Mouse (Mus musculus) midbrain, embryonic 16.5 days (tissue): ENCODE results near the gene Fnbp4. TPM values are rescaled to one million over a fixed set of nuclear protein-coding genes. Genes with fewer than 3 reads are reported as not detected.

Source experiments
- ATAC-seq: fragments of 200-750 bp; cut with Nextera tagmentation; 2 replicates; pipeline ENCODE4 v1.8.0; 2017; ENCODE audit warnings: moderate TSS enrichment
- H3K27ac ChIP-seq: fragments of 300-500 bp; sonication (generic); 2 replicates; pipeline ENCODE4 v1.5.1; 2014; ENCODE audit warnings: mild to moderate bottlenecking, low read length, mixed read lengths
- H3K27me3 ChIP-seq: fragments of 300-500 bp; sonication (generic); 2 replicates; pipeline ENCODE4 v1.6.1; 2014; ENCODE audit warnings: low read depth, low read length, mixed read lengths; ENCODE audit not compliant: control insufficient read depth, insufficient read depth
- H3K36me3 ChIP-seq: fragments of 300-500 bp; sonication (generic); 2 replicates; pipeline ENCODE4 v1.6.1; 2014; ENCODE audit warnings: mild to moderate bottlenecking, low read length, moderate library complexity, mixed read lengths; ENCODE audit not compliant: control insufficient read depth, insufficient read depth
- H3K4me1 ChIP-seq: fragments of 300-500 bp; sonication (generic); 2 replicates; pipeline ENCODE4 v1.6.1; 2014; ENCODE audit warnings: mild to moderate bottlenecking, low read length, mixed read lengths; ENCODE audit not compliant: control insufficient read depth, insufficient read depth
- H3K4me2 ChIP-seq: fragments of 300-500 bp; sonication (generic); 2 replicates; pipeline ENCODE4 v1.6.1; 2014; ENCODE audit warnings: mild to moderate bottlenecking, low read length, mixed read lengths
- H3K4me3 ChIP-seq: fragments of 300-500 bp; sonication (generic); 2 replicates; pipeline ENCODE4 v1.5.1; 2014; ENCODE audit warnings: low read depth, mild to moderate bottlenecking, low read length, moderate library complexity, mixed read lengths
- H3K9ac ChIP-seq: fragments of 300-500 bp; sonication (generic); 2 replicates; pipeline ENCODE4 v1.6.1; 2014; ENCODE audit warnings: low read depth, low read length, mixed read lengths
- H3K9me3 ChIP-seq: fragments of 300-500 bp; sonication (generic); replicated peaks from 2 replicates; pipeline ENCODE4 v1.6.1; 2014; ENCODE audit warnings: mild to moderate bottlenecking, low read length, mixed read lengths; ENCODE audit not compliant: control insufficient read depth, poor library complexity, severe bottlenecking
- WGBS: fragments of 180-500 bp; shearing (Covaris S2); extraction: QIAGEN DNeasy Blood & Tissue Kit; methylation state at CpG from one replicate; pipeline ENCODE4 v1.1.7; 2014; 5-methylcytosine and 5-hydroxymethylcytosine counted together
- polyA plus RNA-seq: library from polyadenylated mRNA; unstranded; fragments of >200 nt; fragmentation: Nextera tagmentation; extraction: Ambion mirVana; gene quantifications from 2 replicates; pipeline ENCODE4 v1.2.1, GENCODE M21; 2015

Fnbp4 gene
- polyA plus RNA-seq, 1 experiment from 2014 or later = 102 TPM

DNA sequence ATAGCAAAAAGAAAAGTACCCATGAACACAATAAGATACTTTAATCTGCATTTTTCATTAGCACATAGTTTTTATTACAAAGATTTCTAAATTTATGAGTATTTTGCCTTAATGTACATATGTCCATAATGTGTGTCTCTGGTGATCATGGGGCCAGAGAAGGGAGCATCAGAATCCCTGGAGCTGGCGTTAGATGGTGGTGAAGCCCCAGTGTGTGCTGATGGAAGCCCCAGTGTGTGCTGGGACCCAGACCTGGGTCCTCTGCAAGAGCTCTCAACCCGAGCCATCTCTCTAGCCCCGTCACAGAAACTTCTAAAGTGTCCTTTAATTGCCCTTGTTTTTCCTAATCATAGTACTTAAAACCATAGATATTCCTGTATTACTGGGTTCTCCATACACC lies 5.8 kb upstream of the Fnbp4 start:
- Histone ChIP-seq H3K27me3 (no peaks in the 10 kb centered on the region), H3K4me2 (no peak overlapping the region), H3K36me3 (peaks cover 20% of the 10 kb centered on the region), H3K9me3 (no peaks in the 10 kb centered on the region), H3K9ac (no peak overlapping the region), H3K4me3 (no peak overlapping the region), H3K27ac (no peak overlapping the region), H3K4me1 (no peaks in the 10 kb centered on the region)
- no peak for ATAC-seq
- WGBS = 88% methylated on average over 3 of the region's 3 CpGs

DNA sequence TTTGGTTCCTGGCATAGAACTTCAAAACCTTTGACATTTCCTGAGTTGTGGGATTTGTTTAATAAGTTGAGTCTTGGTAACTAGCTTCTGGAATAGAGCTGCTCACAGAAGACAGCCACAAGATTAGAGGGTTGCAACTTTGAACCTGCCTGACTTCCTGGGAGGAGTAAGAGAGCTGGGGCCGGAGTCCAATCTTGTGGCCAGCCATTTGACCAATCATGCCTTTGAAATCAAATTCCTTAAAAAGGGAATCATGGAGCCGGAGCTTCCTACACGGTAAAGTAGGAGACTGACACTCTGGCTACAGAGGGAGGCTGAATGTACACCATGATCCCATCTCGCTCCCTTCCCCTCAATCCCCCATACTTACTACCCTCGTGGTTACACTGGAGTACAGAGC lies 5.2 kb upstream of the Fnbp4 start:
- H3K27ac ChIP-seq = no peak overlapping the region
- 89% methylated on average over 5 of the region's 5 CpGs for WGBS

GRCm38 (mm10) chr2:90744285-90745052 lies 701 bp upstream of the Fnbp4 start:
- peak overlapping the region; percentile 93 for H3K27ac ChIP-seq
- H3K36me3 ChIP-seq = peaks cover 3% of the 10 kb centered on the region; the same call in 1 of the 2 replicates
- peak overlapping the region; percentile 90 for H3K4me3 ChIP-seq
- peak overlapping the region; percentile 54 for H3K4me2 ChIP-seq
- H3K4me1 ChIP-seq = peaks cover 24% of the 10 kb centered on the region
- H3K9me3 ChIP-seq = no peaks in the 10 kb centered on the region
- WGBS = 66% methylated on average over 12 of the region's 12 CpGs
- H3K9ac ChIP-seq = peak overlapping the region; percentile 46; the same call in 1 of the 2 replicates
- H3K27me3 ChIP-seq = no peaks in the 10 kb centered on the region
- peak; percentile 22 for ATAC-seq

More for the DNA sequence above, 5.2 kb upstream of the Fnbp4 start:
- no peak for ATAC-seq
- no peaks in the 10 kb centered on the region for H3K9me3 ChIP-seq
- H3K4me3 ChIP-seq = no peak overlapping the region
- H3K9ac ChIP-seq = no peak overlapping the region
- H3K4me2 ChIP-seq = no peak overlapping the region
- H3K36me3 ChIP-seq = peaks cover 15% of the 10 kb centered on the region
- no peaks in the 10 kb centered on the region for H3K27me3 ChIP-seq
- no peaks in the 10 kb centered on the region for H3K4me1 ChIP-seq

DNA sequence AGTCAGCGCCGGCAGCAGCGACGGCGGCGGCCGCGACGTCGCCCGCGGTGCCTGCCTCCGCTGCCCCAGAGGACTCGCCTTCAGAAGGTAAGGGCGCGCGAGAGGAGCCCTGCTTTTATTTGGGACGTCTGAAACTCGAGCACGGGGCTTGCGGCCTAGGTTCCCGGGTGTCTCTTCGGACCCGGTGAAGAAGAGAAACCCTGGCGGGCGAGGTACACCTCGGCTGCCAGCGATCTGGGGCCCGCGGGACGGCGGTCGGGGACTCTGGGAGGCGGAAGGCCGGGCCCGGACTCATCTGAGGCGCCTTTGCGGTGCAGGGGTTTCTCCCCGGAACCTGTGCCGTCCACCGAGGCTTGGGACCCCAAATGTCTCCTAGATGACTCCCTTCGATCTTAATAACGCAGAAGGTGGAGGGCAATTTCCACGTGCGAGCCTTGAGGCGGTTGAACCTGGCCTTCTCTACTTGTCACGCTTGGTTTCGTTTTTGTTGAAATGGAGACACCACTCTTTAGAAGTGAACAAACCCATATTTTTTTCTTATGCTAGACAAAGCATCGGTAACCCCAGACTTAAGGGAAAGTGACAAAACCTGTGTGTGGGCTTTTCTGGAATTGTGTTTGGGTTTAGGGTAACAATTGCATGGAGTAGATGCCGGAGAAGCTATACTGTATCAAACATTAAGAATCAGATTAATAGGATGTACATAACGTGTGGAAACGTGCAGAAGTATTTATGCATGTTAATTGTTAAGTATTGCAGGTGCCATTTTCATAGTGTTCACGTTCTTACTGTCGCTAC lies 769 bp downstream of the Fnbp4 start:
- Histone ChIP-seq H3K9me3 (no peaks in the 10 kb centered on the region), H3K36me3 (peaks cover 5% of the 10 kb centered on the region; the same call in 1 of the 2 replicates), H3K4me1 (peaks cover 27% of the 10 kb centered on the region), H3K27ac (peak overlapping the region; percentile 99), H3K9ac (peak overlapping the region; percentile 99), H3K4me2 (peak overlapping the region; percentile 85), H3K4me3 (peak overlapping the region; percentile 90), H3K27me3 (no peaks in the 10 kb centered on the region)
- ATAC-seq = peak; percentile 61
- under 1% methylated on average over 54 of the region's 54 CpGs for WGBS

DNA sequence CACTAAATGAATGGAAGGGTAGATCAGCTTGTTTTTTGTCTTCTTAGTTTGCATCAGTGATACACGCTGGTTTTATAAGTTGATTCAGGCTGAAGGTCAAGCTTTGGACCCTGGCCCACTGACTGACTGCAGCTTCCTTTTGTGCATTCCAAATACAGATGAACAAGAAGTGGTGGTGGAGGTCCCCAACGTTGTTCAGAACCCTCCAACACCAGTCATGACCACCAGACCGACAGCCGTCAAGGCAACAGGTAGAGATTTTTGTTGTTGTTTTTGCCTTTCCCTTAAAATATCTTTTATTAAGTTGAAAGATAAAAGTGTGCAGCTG lies 1.3 kb downstream of the Fnbp4 start:
- H3K4me1 ChIP-seq = peaks cover 27% of the 10 kb centered on the region
- H3K9ac ChIP-seq = peak overlapping the region; percentile 99
- WGBS = 6% methylated on average over 4 of the region's 4 CpGs
- no peaks in the 10 kb centered on the region for H3K27me3 ChIP-seq
- peak overlapping the region; percentile 90 for H3K4me3 ChIP-seq
- H3K9me3 ChIP-seq = no peaks in the 10 kb centered on the region
- peak overlapping the region; percentile 85 for H3K4me2 ChIP-seq
- H3K36me3 ChIP-seq = peaks cover 8% of the 10 kb centered on the region
- peak overlapping the region; percentile 99 for H3K27ac ChIP-seq
- no peak for ATAC-seq

- peak overlapping the region; percentile 85 for H3K4me2 ChIP-seq
- no peak for ATAC-seq
- H3K27ac ChIP-seq = no peak overlapping the region
- H3K4me1 ChIP-seq = peaks cover 27% of the 10 kb centered on the region
- 94% methylated on average over 10 of the region's 10 CpGs for WGBS
- peak overlapping the region; percentile 90 for H3K4me3 ChIP-seq
- H3K9ac ChIP-seq = no peak overlapping the region
- no peaks in the 10 kb centered on the region for H3K9me3 ChIP-seq
- H3K36me3 ChIP-seq = peaks cover 8% of the 10 kb centered on the region
- H3K27me3 ChIP-seq = no peaks in the 10 kb centered on the region
Measured at GRCm38 (mm10) chr2:90747131-90747530, 2.0 kb downstream of the Fnbp4 start.

DNA sequence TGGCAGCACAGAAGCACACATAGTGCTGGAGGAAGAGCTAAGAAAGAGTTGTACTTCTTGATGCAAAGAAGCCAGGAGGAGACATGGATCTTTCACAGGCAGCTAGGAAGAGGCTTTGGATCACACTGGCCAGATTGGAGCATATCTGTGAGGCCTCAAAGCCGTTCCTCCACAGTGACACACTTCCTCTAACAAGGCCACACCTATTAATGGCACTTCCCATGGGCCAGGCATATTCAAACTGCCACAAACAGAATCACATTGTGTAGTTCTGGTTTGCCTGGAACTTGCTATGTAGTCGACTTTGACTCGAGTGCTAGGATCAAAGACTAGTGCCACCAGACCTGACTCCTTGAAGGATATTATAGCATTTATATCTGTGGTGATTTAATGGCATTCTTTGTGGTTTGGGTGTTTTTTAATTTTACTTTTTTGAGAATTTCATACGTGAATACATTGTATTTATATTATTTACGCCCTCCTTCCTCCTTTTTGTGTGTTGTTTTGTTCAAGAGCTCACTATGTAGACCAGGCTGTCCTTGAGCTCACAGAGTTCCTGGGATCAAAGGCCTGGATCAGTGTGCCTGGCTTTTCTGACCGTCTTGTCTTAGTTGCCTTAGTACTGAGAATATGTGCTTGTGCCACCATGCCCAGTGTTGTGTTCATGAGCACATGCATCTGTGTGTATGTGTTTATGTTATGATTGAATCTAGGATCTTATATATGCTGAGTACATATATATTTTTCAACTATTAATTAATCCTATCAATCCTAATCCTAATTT lies 4.7 kb downstream of the Fnbp4 start:
- Histone ChIP-seq H3K36me3 (peaks cover 22% of the 10 kb centered on the region), H3K9me3 (no peaks in the 10 kb centered on the region), H3K4me3 (no peak overlapping the region), H3K27ac (no peak overlapping the region), H3K9ac (no peak overlapping the region), H3K4me1 (peaks cover 27% of the 10 kb centered on the region), H3K27me3 (no peaks in the 10 kb centered on the region), H3K4me2 (no peak overlapping the region)
- ATAC-seq = no peak
- 78% methylated on average over 6 of the region's 6 CpGs for WGBS

DNA sequence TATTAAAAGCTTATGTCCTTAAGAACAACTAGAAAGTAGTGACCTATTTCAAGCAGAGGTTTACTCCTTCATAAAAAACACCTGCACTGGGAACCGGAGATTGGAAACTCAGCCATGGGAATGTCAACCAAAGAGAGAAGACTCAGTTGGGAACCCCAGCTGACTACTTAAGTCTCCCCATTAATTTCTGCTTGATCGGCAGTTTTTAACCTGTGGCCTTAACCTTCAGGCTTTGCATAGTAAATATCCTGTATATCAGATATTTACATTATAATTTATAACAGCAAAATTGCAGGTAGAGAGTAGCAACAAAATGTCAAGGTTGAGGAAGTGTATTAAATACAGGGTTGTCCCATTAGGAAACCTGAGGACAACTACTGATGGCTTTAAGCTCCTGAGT lies 8.4 kb downstream of the Fnbp4 start:
- Histone ChIP-seq H3K4me3 (no peak overlapping the region), H3K36me3 (peaks cover 34% of the 10 kb centered on the region), H3K4me2 (no peak overlapping the region), H3K9me3 (no peaks in the 10 kb centered on the region), H3K27ac (no peak overlapping the region), H3K9ac (no peak overlapping the region), H3K27me3 (no peaks in the 10 kb centered on the region), H3K4me1 (peaks cover 12% of the 10 kb centered on the region)
- WGBS = 96% methylated on average over 2 of the region's 2 CpGs
- no peak for ATAC-seq
